In genomic region chrX:145307174-145307573, GRCm38 (mm10) we compare ENCODE assay signal across 9 mouse cellular contexts. TPM values are rescaled to one million over a fixed set of nuclear protein-coding genes. Genes with fewer than 3 reads are reported as not detected.
DNase-seq lines count a peak whose midpoint lies in the region; ATAC-seq and TF ChIP-seq lines count a peak whose summit lies in the region.
"Had no signal": no experiment of that assay in that cellular context is flagged by ENCODE, and none has a peak within 500 bp of the region (broad histone marks: within the 10 kb centered on the region; RNA-seq: fewer than 3 reads in every experiment).

No protein-coding gene starts in this region.

- no peak overlapping the region for H3K27ac ChIP-seq in intestine, postnatal 0 days (ENCODE audit: low read depth, low read length)
- no peak overlapping the region for H3K27ac ChIP-seq in intestine, embryonic 16.5 days (ENCODE audit: low read length)
- no peak overlapping the region for H3K27ac ChIP-seq in liver, embryonic 14.5 days
- H3K27ac ChIP-seq: limb, embryonic 15.5 days had no signal

- H3K4me1 ChIP-seq in intestine, postnatal 0 days (replicated peaks; ENCODE audit: control insufficient read depth, insufficient read depth, low read length), result no peaks in the 10 kb centered on the region
- no peaks in the 10 kb centered on the region for H3K4me1 ChIP-seq in intestine, embryonic 16.5 days (ENCODE audit: control insufficient read depth, insufficient read depth, low read length)
- no peaks in the 10 kb centered on the region for H3K4me1 ChIP-seq in liver, embryonic 14.5 days (replicated peaks; ENCODE audit: control insufficient read depth in 2 of 2, insufficient read depth in 2 of 2, low read length in 1 of 2)
- H3K4me1 ChIP-seq: limb, embryonic 15.5 days had no signal

- H3K4me3 ChIP-seq in intestine, postnatal 0 days (ENCODE audit: low read depth, low read length), result no peak overlapping the region
- H3K4me3 ChIP-seq in intestine, embryonic 16.5 days (ENCODE audit: low read length), result no peak overlapping the region
- no peak overlapping the region for H3K4me3 ChIP-seq in liver, embryonic 14.5 days (ENCODE audit: insufficient read depth in 1 of 2, low read depth in 2 of 2, low read length in 2 of 2)
- H3K4me3 ChIP-seq: limb, embryonic 15.5 days had no signal

- no peaks in the 10 kb centered on the region for H3K27me3 ChIP-seq in intestine, postnatal 0 days (replicated peaks; ENCODE audit: control insufficient read depth, insufficient read depth, low read length)
- H3K27me3 ChIP-seq in intestine, embryonic 16.5 days (replicated peaks; ENCODE audit: control insufficient read depth, insufficient read depth, low read length), result no peaks in the 10 kb centered on the region
- H3K27me3 ChIP-seq in Patski, result peaks cover 55% of the 10 kb centered on the region
- no peaks in the 10 kb centered on the region for H3K27me3 ChIP-seq in liver, embryonic 14.5 days (ENCODE audit: control insufficient read depth, insufficient read depth, low read length)
- H3K27me3 ChIP-seq: limb, embryonic 15.5 days had no signal

- no peaks in the 10 kb centered on the region for H3K36me3 ChIP-seq in intestine, postnatal 0 days (ENCODE audit: control insufficient read depth, insufficient read depth)
- H3K36me3 ChIP-seq in intestine, embryonic 16.5 days (ENCODE audit: control insufficient read depth, insufficient read depth, low read length), result no peaks in the 10 kb centered on the region
- H3K36me3 ChIP-seq in liver, embryonic 14.5 days (replicated peaks; ENCODE audit: control insufficient read depth, insufficient read depth, low read depth), result no peaks in the 10 kb centered on the region
- H3K36me3 ChIP-seq: limb, embryonic 15.5 days had no signal

- no peak for TF ChIP-seq EP300 in liver, embryonic 14.5 days (IDR thresholded peaks at IDR 0.05; ENCODE audit: low read depth)

- DNase-seq in Patski (ENCODE audit: low read depth, low spot score), result no peak
- DNase-seq in induced T-regulatory cell, adult 2 months (ENCODE audit: low read depth), result peak; percentile 2
- peak in 1 of 3 experiments; percentile 0 for DNase-seq in liver, embryonic 14.5 days (ENCODE audit: low read depth in 3 of 3, low spot score in 3 of 3)
- peak; percentile 20 for DNase-seq in right cerebral cortex, postnatal 14 days
- no peak for DNase-seq in natural killer cell, adult 2 months (ENCODE audit: low spot score in 2 of 2)

- POLR2A ChIA-PET in Patski (lab: Charles Lee), result no interaction called here

- H3K4me2 ChIP-seq in intestine, postnatal 0 days (replicated peaks; ENCODE audit: low read depth), result no peak overlapping the region
- H3K4me2 ChIP-seq in intestine, embryonic 16.5 days (ENCODE audit: low read depth, low read length), result no peak overlapping the region
- H3K4me2 ChIP-seq in liver, embryonic 14.5 days (ENCODE audit: low read depth), result no peak overlapping the region
- H3K4me2 ChIP-seq: limb, embryonic 15.5 days had no signal

- H3K9me3 ChIP-seq in intestine, postnatal 0 days (ENCODE audit: control insufficient read depth), result no peaks in the 10 kb centered on the region
- no peaks in the 10 kb centered on the region for H3K9me3 ChIP-seq in intestine, embryonic 16.5 days (ENCODE audit: control insufficient read depth, low read length)
- H3K9me3 ChIP-seq in liver, embryonic 14.5 days (ENCODE audit: control insufficient read depth, low read length), result no peaks in the 10 kb centered on the region
- H3K9me3 ChIP-seq: limb, embryonic 15.5 days had no signal

- TF ChIP-seq CTCF in intestine, postnatal 0 days (IDR thresholded peaks at IDR 0.05; ENCODE audit: low read depth), result peak; percentile 67
- TF ChIP-seq CTCF in Patski (IDR thresholded peaks at IDR 0.05), result peak; percentile 68
- TF ChIP-seq CTCF in liver, embryonic 14.5 days (IDR thresholded peaks at IDR 0.05; ENCODE audit: low read depth), result peak; percentile 38

- CTCF ChIA-PET in Patski (lab: Charles Lee), result interaction anchor here (1.2 kb wide), 1 partner anchor 26 kb away, joined by 3 read pairs; no protein-coding TSS in a partner anchor

- WGBS in intestine, postnatal 0 days, result 4% methylated on average over 2 of the region's 2 CpGs
- WGBS in intestine, embryonic 16.5 days, result 0% methylated on average over 2 of the region's 2 CpGs
- 0% methylated on average over 2 of the region's 2 CpGs for WGBS in liver, embryonic 14.5 days (ENCODE audit: insufficient replicate concordance)

- in situ Hi-C loops in Patski (cut with MboI; ENCODE audit: low pct_unique_long_range_greater_than_20kb), result no loop called here

- no peak for ATAC-seq in intestine, postnatal 0 days
- ATAC-seq in intestine, embryonic 16.5 days, result no peak
- ATAC-seq in Patski, result peak; percentile 67
- ATAC-seq in common myeloid progenitor, adult 5-6 weeks (replicated peaks; ENCODE audit: low read depth, poor library complexity, severe bottlenecking), result peak; percentile 97
- no peak for ATAC-seq in liver, embryonic 14.5 days (ENCODE audit: insufficient read depth)

- no peak overlapping the region for H3K9ac ChIP-seq in intestine, postnatal 0 days (ENCODE audit: low read depth, low read length)
- no peak overlapping the region for H3K9ac ChIP-seq in intestine, embryonic 16.5 days (ENCODE audit: low read depth, low read length)
- H3K9ac ChIP-seq in liver, embryonic 14.5 days (replicated peaks), result no peak overlapping the region
- H3K9ac ChIP-seq: limb, embryonic 15.5 days had no signal

RNA-seq across cellular contexts. Expression of gene Lhfpl1, which starts 41.7 kb away (rescaled TPM):
- polyA plus RNA-seq in intestine, postnatal 0 days (2015; fragmentation: Nextera tagmentation; extraction: Ambion mirVana), result 1.1 and 1.3 TPM in 2 replicates
- polyA plus RNA-seq in intestine, embryonic 16.5 days (2015; fragmentation: Nextera tagmentation; extraction: Ambion mirVana), result 0.40 and 0.76 TPM in 2 replicates
- not detected for polyA plus RNA-seq in Patski (2021)
- total RNA-seq in common myeloid progenitor, adult 5-6 weeks (2017), result not detected in 2 replicates
- polyA plus RNA-seq in liver, embryonic 14.5 days (2012; rRNA removed), result 0.02 and 0.09 TPM in 2 replicates
- 0.06 TPM in 1 of 2 replicates, not detected in the other for polyA plus RNA-seq in liver, embryonic 14.5 days (2014; fragmentation: Nextera tagmentation; extraction: Ambion mirVana)

Comparison
In these comparisons a context has a peak if more than half of its experiments do, and no peak if none do; other contexts are left out.
1. ATAC-seq: peak in Patski (single experiment) and common myeloid progenitor, adult 5-6 weeks (single experiment); none in intestine, postnatal 0 days (single experiment), intestine, embryonic 16.5 days (single experiment) and liver, embryonic 14.5 days (single experiment).
2. DNase-seq: peak in induced T-regulatory cell, adult 2 months (single experiment) and right cerebral cortex, postnatal 14 days (single experiment); none in Patski (single experiment) and natural killer cell, adult 2 months (0 of 2).
3. Peak in every context shown above with its lines, with median percentiles within 50 percentile points of each other: CTCF ChIP-seq.